Mouse (Mus musculus) brown adipose tissue, adult 24 weeks (tissue): ENCODE measurements around the gene Sync. TPM values are rescaled to one million over a fixed set of nuclear protein-coding genes. Genes with fewer than 3 reads are reported as not detected.

Experiments
- H3K27ac ChIP-seq: fragments of 200-500 bp; replicated peaks from 2 replicates; pipeline ENCODE4 v1.5.1; 2012; ENCODE audit warnings: low read depth, mild to moderate bottlenecking, low read length
- H3K4me1 ChIP-seq: fragments of 200-500 bp; 2 replicates; pipeline ENCODE4 v1.6.1; 2012; ENCODE audit warnings: low read length, mixed read lengths; ENCODE audit not compliant: control insufficient read depth, insufficient read depth, insufficient read length
- H3K4me3 ChIP-seq: fragments of 200-500 bp; 2 replicates; pipeline ENCODE4 v1.5.1; 2012; ENCODE audit warnings: low read depth, mild to moderate bottlenecking, low read length, moderate library complexity; ENCODE audit not compliant: insufficient read depth
- polyA plus RNA-seq: library from polyadenylated mRNA; stranded (reverse); fragments of >200 nt; gene quantifications from 2 replicates; pipeline ENCODE4 v1.2.4, GENCODE M21; 2012; ENCODE audit not compliant: missing spikeins, insufficient read depth, insufficient read length

The Sync gene
- 0.75 and 1.3 TPM in 2 replicates for polyA plus RNA-seq

DNA sequence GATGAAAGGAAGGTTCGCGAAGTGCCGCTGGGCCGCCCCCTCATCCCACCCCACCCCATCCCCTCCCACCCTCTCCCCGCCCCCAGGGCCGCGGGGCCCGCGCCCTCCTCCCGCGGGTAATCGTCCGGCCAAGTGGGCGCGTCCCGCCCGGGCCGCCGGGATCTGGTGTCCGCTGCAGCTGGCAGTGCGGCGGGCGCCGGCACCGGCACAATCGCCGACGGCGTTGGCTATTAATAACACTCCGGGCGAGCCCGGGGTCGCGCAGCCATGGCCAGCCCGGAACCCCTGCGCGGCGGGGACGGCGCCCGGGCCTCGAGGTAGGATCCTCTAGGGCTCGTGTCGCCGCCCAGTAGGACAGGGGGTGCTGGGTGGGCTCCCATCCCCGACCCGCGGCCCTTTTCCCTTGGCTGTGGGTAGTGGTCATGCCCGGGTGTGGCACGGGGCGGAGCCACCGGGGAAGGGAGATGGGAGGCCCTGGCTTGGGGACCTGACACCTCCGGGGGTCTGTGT lies at the start of gene Sync:
Gene Sync (plus strand): TSS at position 146 of the 510 bp plus-strand sequence.
- Histone ChIP-seq H3K4me3 (peak within 1 kb of the TSS; percentile 66), H3K27ac (no peak within 1 kb of the TSS), H3K4me1 (no peaks in the 10 kb centered on the region)

- Histone ChIP-seq H3K4me3 (no peak overlapping the region), H3K4me1 (peaks cover 14% of the 10 kb centered on the region), H3K27ac (no peak overlapping the region)
These were observed 49.5 kb upstream of the Sync start for GRCm38 (mm10) chr4:129237843-129238441.

- Histone ChIP-seq H3K27ac (no peak overlapping the region), H3K4me1 (peaks cover 14% of the 10 kb centered on the region), H3K4me3 (no peak overlapping the region)
These were observed 48.8 kb upstream of the Sync start for GRCm38 (mm10) chr4:129238579-129239016.

- H3K4me1 ChIP-seq = peaks cover 14% of the 10 kb centered on the region
- H3K4me3 ChIP-seq = peak overlapping the region; percentile 41
- H3K27ac ChIP-seq = no peak overlapping the region
These were observed 48.3 kb upstream of the Sync start for GRCm38 (mm10) chr4:129239075-129239474.

DNA sequence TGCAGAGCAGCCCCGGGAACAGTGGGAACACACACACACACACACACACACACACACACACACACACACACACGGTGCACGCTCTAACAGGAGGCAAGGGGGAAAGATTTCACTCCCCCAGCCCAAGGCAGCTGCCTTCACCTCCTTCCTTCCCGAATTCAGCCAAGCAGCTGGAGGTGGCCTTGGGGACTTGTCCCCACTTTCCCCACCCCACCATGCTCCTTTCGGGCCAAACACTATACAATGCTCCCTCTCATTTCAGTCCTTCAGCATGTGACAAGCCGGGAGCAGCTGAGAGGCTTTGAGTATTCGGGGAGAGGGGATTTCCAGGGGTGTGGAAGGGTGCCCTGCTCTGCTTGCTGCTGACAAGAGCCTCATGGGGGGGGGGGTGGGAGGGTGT lies 45.5 kb upstream of the Sync start:
- Histone ChIP-seq H3K4me3 (no peak overlapping the region), H3K27ac (no peak overlapping the region), H3K4me1 (peaks cover 16% of the 10 kb centered on the region)

GRCm38 (mm10) chr4:129242327-129242726 lies 45.1 kb upstream of the Sync start:
- H3K27ac ChIP-seq = no peak overlapping the region

GRCm38 (mm10) chr4:129242761-129243160 lies 44.7 kb upstream of the Sync start:
- Histone ChIP-seq H3K27ac (no peak overlapping the region), H3K4me1 (peaks cover 20% of the 10 kb centered on the region), H3K4me3 (no peak overlapping the region)

More at GRCm38 (mm10) chr4:129242327-129242726, 45.1 kb upstream of the Sync start:
- H3K4me3 ChIP-seq = no peak overlapping the region
- peaks cover 18% of the 10 kb centered on the region for H3K4me1 ChIP-seq

DNA sequence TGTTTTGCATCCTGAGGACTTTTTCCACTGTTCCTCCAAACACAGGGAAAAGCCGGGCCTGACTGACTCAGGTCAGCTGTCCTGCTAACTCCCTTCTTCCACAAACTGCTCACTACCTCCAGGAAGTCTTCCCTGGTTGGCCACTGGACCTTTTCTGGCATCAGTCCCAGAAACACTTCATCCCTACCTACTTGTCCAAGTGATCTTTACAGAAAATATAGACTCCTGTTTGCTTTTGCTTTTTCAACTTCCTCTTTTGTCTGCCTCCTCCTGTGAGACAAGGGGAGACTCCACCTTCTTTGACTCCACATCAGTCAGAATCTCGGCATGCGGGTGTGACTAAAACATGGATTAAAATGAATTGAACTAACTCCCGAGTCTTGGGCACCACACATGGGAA lies 42.6 kb upstream of the Sync start:
- H3K4me1 ChIP-seq = peaks cover 20% of the 10 kb centered on the region
- H3K4me3 ChIP-seq = no peak overlapping the region
- no peak overlapping the region for H3K27ac ChIP-seq

DNA sequence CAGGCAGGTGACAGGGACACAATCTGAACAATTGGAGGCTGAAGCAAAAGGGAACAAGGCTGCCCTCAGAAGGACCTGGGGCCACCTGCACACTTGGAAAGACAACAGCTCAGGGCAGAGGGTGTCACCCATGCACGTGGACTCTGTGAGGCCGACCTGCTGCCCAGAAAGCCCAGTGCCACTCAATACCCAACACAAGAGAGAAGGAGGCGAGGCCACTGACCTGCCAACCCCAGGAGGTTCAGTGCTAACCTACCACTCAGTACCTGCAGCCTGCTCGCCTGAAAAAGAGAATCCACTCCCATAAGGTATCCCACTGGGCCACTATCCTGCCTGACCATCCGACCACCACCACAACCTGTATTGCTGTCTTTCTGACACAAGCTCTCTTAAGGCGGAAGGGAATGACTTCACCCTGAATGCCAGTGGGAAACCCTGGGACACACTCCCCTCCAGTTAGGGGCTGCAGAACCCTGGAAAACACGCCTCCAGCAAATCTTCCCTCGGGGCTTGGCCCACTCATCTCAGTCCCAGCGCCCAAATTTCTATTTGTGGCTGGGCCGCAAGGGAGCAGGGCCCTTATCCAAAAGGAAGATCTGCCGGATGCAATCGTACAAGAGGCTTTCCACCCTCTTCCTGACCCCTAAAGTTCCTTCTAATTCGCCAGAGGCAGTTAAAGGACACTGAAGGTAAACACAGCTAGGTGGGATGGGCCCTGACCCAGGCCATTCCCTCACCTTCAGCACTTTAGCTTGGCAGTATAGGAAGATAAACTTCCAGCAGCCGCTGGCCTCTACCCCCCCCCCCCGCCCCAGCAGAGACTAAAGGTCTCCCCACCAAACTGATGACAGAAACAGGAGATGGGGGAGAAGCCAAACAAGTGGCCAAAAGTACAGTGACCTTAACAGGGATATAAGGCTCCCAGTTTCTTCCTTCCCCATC lies 40.8 kb upstream of the Sync start:
- Histone ChIP-seq H3K4me3 (peak overlapping the region; percentile 94), H3K27ac (no peak overlapping the region), H3K4me1 (peaks cover 22% of the 10 kb centered on the region)

DNA sequence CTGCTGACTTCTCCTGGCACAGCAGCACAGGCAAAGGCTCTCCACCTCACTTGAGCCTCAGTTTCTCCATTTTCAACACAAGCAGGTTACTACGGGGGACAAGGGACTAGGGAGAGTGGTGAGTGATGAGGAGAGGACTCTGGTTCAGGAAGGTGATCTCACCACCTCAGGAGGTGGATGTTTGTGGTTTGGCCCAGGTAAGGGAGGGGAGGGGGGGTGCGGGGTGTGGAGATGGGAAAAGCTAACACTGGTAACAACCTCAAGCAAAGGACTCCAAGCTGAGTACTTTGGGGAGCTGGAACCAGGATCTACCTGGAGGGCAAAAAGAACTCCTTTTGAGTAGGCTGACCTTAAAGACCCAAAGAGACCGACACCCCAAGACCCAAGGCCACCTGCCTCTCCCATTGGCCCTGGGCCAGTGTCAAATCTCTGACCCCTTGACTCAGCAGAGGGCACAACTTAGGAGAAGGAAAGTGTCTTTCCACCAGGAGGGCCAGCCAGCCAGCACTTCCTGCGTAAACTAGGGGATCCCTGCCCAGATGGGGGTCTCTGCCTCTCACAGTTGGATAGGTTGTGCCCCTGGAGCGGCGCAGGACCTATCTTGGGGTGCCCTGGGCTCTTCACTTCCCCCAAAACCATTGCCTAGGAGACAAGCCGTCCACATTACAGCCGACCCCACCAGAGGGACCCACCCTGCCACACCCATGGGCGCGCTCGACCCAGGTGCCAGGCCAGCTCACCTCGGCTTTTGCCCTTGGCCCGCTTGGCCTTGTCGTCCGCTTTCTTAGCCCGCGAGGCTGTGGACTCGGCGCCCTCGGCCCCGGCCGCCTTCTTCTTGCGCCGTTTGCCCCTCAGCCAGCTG lies 39.8 kb upstream of the Sync start:
- Histone ChIP-seq H3K4me1 (peaks cover 18% of the 10 kb centered on the region), H3K27ac (peak overlapping the region; percentile 30; the same call in 1 of the 2 replicates), H3K4me3 (peak overlapping the region; percentile 94)

DNA sequence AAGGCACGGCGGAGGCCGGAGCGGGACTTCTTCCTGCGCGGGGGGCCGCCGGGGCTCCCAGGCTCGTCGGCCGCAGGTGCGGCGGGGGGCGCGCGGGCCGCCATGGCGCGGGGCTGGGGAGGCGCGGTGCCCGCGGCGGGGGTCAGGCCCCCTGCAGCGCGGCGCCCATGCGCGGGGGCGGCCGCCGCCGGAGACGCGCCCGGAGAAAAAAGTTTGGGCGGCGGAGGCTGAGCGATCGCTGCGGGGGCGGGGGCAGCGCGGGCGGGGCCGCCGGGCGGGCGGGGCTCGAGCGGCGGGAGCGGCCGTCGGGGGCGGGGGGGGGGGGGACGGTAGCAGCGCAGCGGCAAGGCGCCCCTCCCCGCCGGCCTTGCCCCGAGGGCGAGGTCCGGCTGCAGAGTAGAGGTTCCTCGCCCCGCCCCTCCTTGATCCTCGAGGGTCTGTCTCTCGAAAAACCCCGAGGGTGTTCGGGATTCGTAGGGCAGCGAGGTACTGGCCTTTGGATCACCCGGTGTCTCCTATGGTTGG lies 39.1 kb upstream of the Sync start:
- Histone ChIP-seq H3K27ac (0 out of 2 replicates have a peak overlapping the region, but pooled peaks have one; percentile 30), H3K4me1 (peaks cover 18% of the 10 kb centered on the region), H3K4me3 (peak overlapping the region; percentile 94)

DNA sequence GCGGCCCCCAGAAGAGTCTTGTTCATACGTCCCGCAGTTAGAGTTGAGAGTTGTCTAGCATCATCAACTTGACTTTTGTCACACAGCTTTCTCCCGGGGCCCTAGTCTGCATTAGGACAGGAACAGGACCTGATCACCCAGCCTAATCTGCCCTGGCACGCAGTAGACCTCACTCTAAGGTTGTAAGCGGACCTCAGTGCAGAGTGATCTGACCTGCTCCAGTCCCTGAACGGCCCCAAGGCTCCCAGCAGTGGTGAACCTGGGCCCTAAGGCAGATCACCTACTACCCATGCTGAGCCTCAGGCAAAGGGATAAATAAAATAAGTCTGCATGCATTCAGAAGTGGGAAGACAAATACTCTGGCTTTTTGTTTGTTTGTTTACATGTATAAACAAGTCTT lies 38.1 kb upstream of the Sync start:
- Histone ChIP-seq H3K4me1 (peaks cover 18% of the 10 kb centered on the region), H3K4me3 (no peak overlapping the region), H3K27ac (no peak overlapping the region)

GRCm38 (mm10) chr4:129250759-129251481 lies 36.5 kb upstream of the Sync start:
- H3K4me3 ChIP-seq = no peak overlapping the region
- H3K27ac ChIP-seq = 0 out of 2 replicates have a peak overlapping the region, but pooled peaks have one; percentile 29

More at GRCm38 (mm10) chr4:129250759-129251481, 36.5 kb upstream of the Sync start:
- H3K4me1 ChIP-seq = peaks cover 13% of the 10 kb centered on the region
